ENCODE assay signal across 9 mouse cellular contexts in genomic region chr2:11338931-11339839, GRCm38 (mm10).
A peak's percentile ranks its signal among the peaks of the same experiment; 100 is the strongest.
DNase-seq lines count a peak whose midpoint lies in the region; ATAC-seq lines count a peak whose summit lies in the region.
"Had no signal": no experiment of that assay in that cellular context is flagged by ENCODE, and none has a peak within 500 bp of the region (broad histone marks: within the 10 kb centered on the region; RNA-seq: fewer than 3 reads in every experiment).

No protein-coding gene starts in this region.

- no peaks in the 10 kb centered on the region for H3K4me1 ChIP-seq in hindbrain, embryonic 16.5 days (ENCODE audit: control insufficient read depth, insufficient read depth, low read depth, low read length)

- H3K27me3 ChIP-seq in hindbrain, embryonic 16.5 days (replicated peaks; ENCODE audit: control insufficient read depth, insufficient read depth, low read length): no peaks in the 10 kb centered on the region

- H3K9ac ChIP-seq in hindbrain, embryonic 16.5 days (ENCODE audit: low read depth, low read length): no peak overlapping the region; the same call in 1 of the 2 replicates

- ATAC-seq in hindbrain, embryonic 16.5 days: peak; percentile 85

- no peak overlapping the region for H3K4me2 ChIP-seq in hindbrain, embryonic 16.5 days (ENCODE audit: low read length)

- peak; percentile 8 for DNase-seq in gastrocnemius, postnatal 25 days
- DNase-seq in gastrocnemius, adult 8-10 months (ENCODE audit: low spot score in 2 of 2): no peak
- DNase-seq in spleen, postnatal 36 days (ENCODE audit: low spot score in 2 of 2): peak; percentile 33 to 36
- DNase-seq in spleen, postnatal 4 days (ENCODE audit: low spot score in 2 of 2): no peak
- DNase-seq in lung, postnatal 14 days: peak; percentile 44
- DNase-seq in yolk sac, embryonic 10.5 days (ENCODE audit: low spot score): no peak
- DNase-seq in right cerebral cortex, postnatal 4 days: no peak

- H3K27ac ChIP-seq in hindbrain, embryonic 16.5 days (ENCODE audit: low read depth, low read length): no peak overlapping the region
- H3K27ac ChIP-seq: heart, adult 2 months had no signal

- H3K36me3 ChIP-seq in hindbrain, embryonic 16.5 days (ENCODE audit: control insufficient read depth, insufficient read depth, low read length): no peaks in the 10 kb centered on the region

- no peak overlapping the region for H3K4me3 ChIP-seq in hindbrain, embryonic 16.5 days (ENCODE audit: low read length)
- H3K4me3 ChIP-seq: heart, adult 2 months had no signal

- WGBS in hindbrain, embryonic 16.5 days: 79% methylated on average over 14 of the region's 14 CpGs

- H3K9me3 ChIP-seq in hindbrain, embryonic 16.5 days (ENCODE audit: control insufficient read depth, low read length): no peaks in the 10 kb centered on the region

Comparison
In these comparisons a context has a peak if more than half of its experiments do, and no peak if none do; other contexts are left out.
1. DNase-seq: peak in gastrocnemius, postnatal 25 days (single experiment), spleen, postnatal 36 days (2 of 2) and lung, postnatal 14 days (single experiment); none in gastrocnemius, adult 8-10 months (0 of 2), spleen, postnatal 4 days (0 of 2), yolk sac, embryonic 10.5 days (single experiment) and right cerebral cortex, postnatal 4 days (single experiment).